Mouse (Mus musculus) thymus, adult 2 months (tissue): ENCODE data around the gene Galnt10.

ENCODE experiments used
- CTCF ChIP-seq: fragments of 200-500 bp; IDR thresholded peaks from 2 replicates; pipeline ENCODE4 v1.5.1; 2012; ENCODE audit warnings: mild to moderate bottlenecking, control low read depth, low read length, moderate library complexity, borderline replicate concordance; ENCODE audit not compliant: control insufficient read depth, poor library complexity, insufficient read depth; ENCODE audit errors: extremely low read depth
- POLR2A ChIP-seq: fragments of 200-500 bp; IDR thresholded peaks from 2 replicates; pipeline ENCODE4 v1.6.1; 2012; ENCODE audit warnings: mild to moderate bottlenecking, low read length, control low read depth, moderate library complexity; ENCODE audit not compliant: control insufficient read depth, poor library complexity, insufficient read depth; ENCODE audit errors: extremely low read depth

DNA sequence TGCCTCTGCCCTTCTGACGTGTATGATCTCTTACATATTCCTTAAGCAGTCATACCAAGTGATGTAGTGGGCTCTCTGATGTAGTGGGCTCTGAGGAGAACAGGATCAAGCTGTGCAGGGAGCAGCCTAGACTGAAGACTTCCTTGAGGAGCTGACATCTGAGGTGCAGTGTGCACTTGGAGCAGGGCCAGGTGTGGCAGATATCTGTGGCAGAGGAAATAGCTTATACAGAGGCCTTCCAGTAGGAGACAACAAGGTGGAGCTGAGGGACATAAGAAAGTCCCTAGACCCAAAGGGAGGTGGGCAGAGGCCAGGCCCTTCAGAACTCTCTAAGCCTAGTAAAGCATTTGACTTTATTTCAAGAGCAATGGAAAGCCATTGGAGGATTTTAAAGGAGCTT, 61.4 kb downstream of the Galnt10 start:
- TF ChIP-seq POLR2A (no peak), CTCF (no peak)
